Mouse (Mus musculus) ES-Bruce4 (cell line): ENCODE data around the gene Ubr4. TPM values are rescaled to one million over a fixed set of nuclear protein-coding genes. Genes with fewer than 3 reads are reported as not detected.

Source experiments
- H3K27ac ChIP-seq: 2 replicates; pipeline ENCODE4 v1.5.1; 2012; ENCODE audit warnings: low read length, inconsistent platforms; ENCODE audit not compliant: insufficient read depth
- H3K27me3 ChIP-seq: 2 replicates; pipeline ENCODE4 v1.6.1; 2012; ENCODE audit warnings: mild to moderate bottlenecking, low read length, inconsistent platforms; ENCODE audit not compliant: control insufficient read depth, poor library complexity, insufficient read depth, severe bottlenecking
- H3K36me3 ChIP-seq: 2 replicates; pipeline ENCODE4 v1.6.1; 2012; ENCODE audit warnings: inconsistent platforms, mild to moderate bottlenecking, low read length, moderate library complexity; ENCODE audit not compliant: control insufficient read depth, poor library complexity, insufficient read depth, severe bottlenecking
- H3K4me1 ChIP-seq: one replicate; pipeline ENCODE4 v1.8.1; 2011; ENCODE audit warnings: low read length; ENCODE audit not compliant: control insufficient read depth, insufficient read depth
- H3K4me3 ChIP-seq: 2 replicates; pipeline ENCODE4 v1.5.1; 2011; ENCODE audit warnings: low read depth, mild to moderate bottlenecking, low read length
- H3K9ac ChIP-seq: 2 replicates; pipeline ENCODE4 v1.6.1; 2012; ENCODE audit warnings: low read depth, mild to moderate bottlenecking, inconsistent platforms; ENCODE audit not compliant: poor library complexity, severe bottlenecking
- H3K9me3 ChIP-seq: replicated peaks from 2 replicates; pipeline ENCODE4 v1.6.1; 2012; ENCODE audit warnings: mild to moderate bottlenecking, low read length, inconsistent platforms; ENCODE audit not compliant: control insufficient read depth, poor library complexity, insufficient read depth, severe bottlenecking
- CTCF ChIP-seq: IDR thresholded peaks from one replicate; pipeline ENCODE4 v1.8.1; 2011; ENCODE audit warnings: low read depth, low read length
- EP300 ChIP-seq: IDR thresholded peaks from 2 replicates; pipeline ENCODE4 v1.6.1; 2011; ENCODE audit warnings: low read depth, low read length; ENCODE audit not compliant: insufficient read depth
- POLR2A ChIP-seq: IDR thresholded peaks from one replicate; pipeline ENCODE4 v1.8.1; 2011; ENCODE audit warnings: low read length; ENCODE audit not compliant: insufficient read depth
- polyA plus RNA-seq: library from polyadenylated mRNA; stranded (reverse); fragments of >200 nt; gene quantifications from 2 replicates; pipeline ENCODE4 v1.2.4, GENCODE M21; 2011; ENCODE audit warnings: low read depth; ENCODE audit not compliant: missing spikeins, insufficient read depth, insufficient read length

Ubr4 gene
- polyA plus RNA-seq, 1 experiment = 141 TPM

GRCm38 (mm10) chr4:139400487-139400886 is 48.1 kb downstream of the Ubr4 start:
- Histone ChIP-seq H3K4me3 (no peak overlapping the region), H3K9me3 (no peaks in the 10 kb centered on the region), H3K36me3 (peaks cover 65% of the 10 kb centered on the region), H3K27ac (no peak overlapping the region), H3K9ac (no peak overlapping the region), H3K4me1 (no peaks in the 10 kb centered on the region), H3K27me3 (no peaks in the 10 kb centered on the region)
- TF ChIP-seq POLR2A = no peak

- no peak overlapping the region for H3K27ac ChIP-seq
- TF ChIP-seq POLR2A (no peak), CTCF (peak; percentile 46), EP300 (no peak)
- H3K4me1 ChIP-seq = no peaks in the 10 kb centered on the region
- peaks cover 62% of the 10 kb centered on the region for H3K36me3 ChIP-seq
- no peaks in the 10 kb centered on the region for H3K27me3 ChIP-seq
- no peak overlapping the region for H3K4me3 ChIP-seq
- no peak overlapping the region for H3K9ac ChIP-seq
- H3K9me3 ChIP-seq = no peaks in the 10 kb centered on the region
Measured at GRCm38 (mm10) chr4:139403214-139403613, 50.8 kb downstream of the Ubr4 start.

- TF ChIP-seq EP300 = no peak
- TF ChIP-seq POLR2A = no peak
- TF ChIP-seq CTCF = no peak
- no peaks in the 10 kb centered on the region for H3K9me3 ChIP-seq
- no peaks in the 10 kb centered on the region for H3K4me1 ChIP-seq
- no peaks in the 10 kb centered on the region for H3K27me3 ChIP-seq
- H3K27ac ChIP-seq = no peak overlapping the region
- peaks cover 85% of the 10 kb centered on the region for H3K36me3 ChIP-seq
- H3K4me3 ChIP-seq = no peak overlapping the region
- no peak overlapping the region for H3K9ac ChIP-seq
Measured at GRCm38 (mm10) chr4:139411351-139411750, 58.9 kb downstream of the Ubr4 start.

GRCm38 (mm10) chr4:139417868-139418267 is 65.5 kb downstream of the Ubr4 start:
- Histone ChIP-seq H3K4me3 (no peak overlapping the region), H3K27me3 (no peaks in the 10 kb centered on the region), H3K27ac (no peak overlapping the region), H3K9me3 (no peaks in the 10 kb centered on the region), H3K36me3 (peaks cover 77% of the 10 kb centered on the region), H3K9ac (no peak overlapping the region), H3K4me1 (no peaks in the 10 kb centered on the region)
- peak; percentile 42 for TF ChIP-seq CTCF
- no peak for TF ChIP-seq POLR2A

- Histone ChIP-seq H3K4me1 (no peaks in the 10 kb centered on the region), H3K36me3 (peaks cover 82% of the 10 kb centered on the region), H3K27ac (no peak overlapping the region), H3K27me3 (no peaks in the 10 kb centered on the region), H3K9ac (no peak overlapping the region), H3K9me3 (no peaks in the 10 kb centered on the region), H3K4me3 (no peak overlapping the region)
- no peak for TF ChIP-seq EP300
- no peak for TF ChIP-seq CTCF
- no peak for TF ChIP-seq POLR2A
Measured at GRCm38 (mm10) chr4:139421621-139422020, 69.2 kb downstream of the Ubr4 start.

GRCm38 (mm10) chr4:139422409-139422808 is 70.0 kb downstream of the Ubr4 start:
- Histone ChIP-seq H3K4me1 (no peaks in the 10 kb centered on the region), H3K36me3 (peaks cover 78% of the 10 kb centered on the region), H3K9ac (no peak overlapping the region), H3K4me3 (no peak overlapping the region), H3K9me3 (no peaks in the 10 kb centered on the region), H3K27me3 (no peaks in the 10 kb centered on the region), H3K27ac (no peak overlapping the region)
- TF ChIP-seq CTCF (no peak), EP300 (no peak), POLR2A (no peak)
